Mouse (Mus musculus) thymus, adult 2 months (tissue): ENCODE data around the gene Akap17b.

ENCODE experiments used
- CTCF ChIP-seq: fragments of 200-500 bp; IDR thresholded peaks from 2 replicates; pipeline ENCODE4 v1.5.1; 2012; ENCODE audit warnings: mild to moderate bottlenecking, control low read depth, low read length, moderate library complexity, borderline replicate concordance; ENCODE audit not compliant: control insufficient read depth, poor library complexity, insufficient read depth; ENCODE audit errors: extremely low read depth
- POLR2A ChIP-seq: fragments of 200-500 bp; IDR thresholded peaks from 2 replicates; pipeline ENCODE4 v1.6.1; 2012; ENCODE audit warnings: mild to moderate bottlenecking, low read length, control low read depth, moderate library complexity; ENCODE audit not compliant: control insufficient read depth, poor library complexity, insufficient read depth; ENCODE audit errors: extremely low read depth

GRCm38 (mm10) chrX:36600066-36600465, 45.1 kb downstream of the Akap17b start:
- TF ChIP-seq CTCF (no peak), POLR2A (no peak)
